In genomic region chr4:108143778-108144177, GRCm38 (mm10) we compare ENCODE assay signal across 12 mouse cellular contexts. TPM values are rescaled to one million over a fixed set of nuclear protein-coding genes. Genes with fewer than 3 reads are reported as not detected.
"Had no signal": no experiment of that assay in that cellular context is flagged by ENCODE, and none has a peak within 500 bp of the region (broad histone marks: within the 10 kb centered on the region; RNA-seq: fewer than 3 reads in every experiment).

No protein-coding gene starts in this region.

- H3K4me2 ChIP-seq: hindbrain, embryonic 14.5 days; intestine, embryonic 15.5 days; limb, embryonic 15.5 days; liver, embryonic 13.5 days; neural tube, embryonic 12.5 days had no signal

- H3K4me3 ChIP-seq: intestine, embryonic 15.5 days; left cerebral cortex, adult 2 months; limb, embryonic 15.5 days; liver, embryonic 13.5 days; myocyte; neural tube, embryonic 12.5 days had no signal

- H3K27ac ChIP-seq: hindbrain, embryonic 14.5 days; intestine, embryonic 15.5 days; left cerebral cortex, adult 2 months; limb, embryonic 15.5 days; liver, embryonic 13.5 days; neural tube, embryonic 12.5 days had no signal

- H3K36me3 ChIP-seq: intestine, embryonic 15.5 days; limb, embryonic 15.5 days; liver, embryonic 13.5 days; neural tube, embryonic 12.5 days had no signal

- H3K9ac ChIP-seq: hindbrain, embryonic 14.5 days; intestine, embryonic 15.5 days; limb, embryonic 15.5 days; liver, embryonic 13.5 days; neural tube, embryonic 12.5 days had no signal

- H3K27me3 ChIP-seq: intestine, embryonic 15.5 days; limb, embryonic 15.5 days; liver, embryonic 13.5 days; neural tube, embryonic 12.5 days had no signal

- DNase-seq: liver, embryonic 13.5 days; lung, adult 18-20 months; midbrain, embryonic 14.5 days; thymus, adult 18-20 months; thymus, postnatal 25 days had no signal

- H3K4me1 ChIP-seq: intestine, embryonic 15.5 days; limb, embryonic 15.5 days; liver, embryonic 13.5 days; neural tube, embryonic 12.5 days had no signal

- H3K9me3 ChIP-seq: intestine, embryonic 15.5 days; limb, embryonic 15.5 days; liver, embryonic 13.5 days; neural tube, embryonic 12.5 days had no signal

- ATAC-seq: intestine, embryonic 15.5 days had no signal

RNA-seq across cellular contexts. Expression of gene Echdc2, which starts 21.5 kb away (rescaled TPM):
- total RNA-seq: neutrophil, adult 5-6 weeks had no signal
